Mouse (Mus musculus) intestine, embryonic 14.5 days (tissue): ENCODE results near the gene Rptor. TPM values are rescaled to one million over a fixed set of nuclear protein-coding genes. Genes with fewer than 3 reads are reported as not detected.

Experiments
- ATAC-seq: fragments of 200-750 bp; cut with Nextera tagmentation; replicated peaks from 2 replicates; pipeline ENCODE4 v1.8.0; 2017; ENCODE audit warnings: low read depth, moderate number of reproducible peaks, moderate TSS enrichment, moderate library complexity; ENCODE audit not compliant: low FRiP score, low TSS enrichment
- DNase-seq: peaks from one replicate; pipeline ENCODE4 v3.0.0-alpha.2; 2018; ENCODE audit warnings: low spot score
- H3K27ac ChIP-seq: fragments of 300-500 bp; sonication (generic); 2 replicates; pipeline ENCODE4 v1.5.1; 2014; ENCODE audit warnings: low read depth, mild to moderate bottlenecking, control low read depth
- H3K27me3 ChIP-seq: fragments of 300-500 bp; sonication (generic); replicated peaks from 2 replicates; pipeline ENCODE4 v1.6.1; 2014; ENCODE audit warnings: low read length, control low read depth; ENCODE audit not compliant: control insufficient read depth, insufficient read depth
- H3K36me3 ChIP-seq: fragments of 300-500 bp; sonication (generic); 2 replicates; pipeline ENCODE4 v1.6.1; 2014; ENCODE audit warnings: low read length, control low read depth; ENCODE audit not compliant: control insufficient read depth, insufficient read depth
- H3K4me1 ChIP-seq: fragments of 300-500 bp; sonication (generic); replicated peaks from 2 replicates; pipeline ENCODE4 v1.6.1; 2014; ENCODE audit warnings: low read length, control low read depth, mixed read lengths; ENCODE audit not compliant: control insufficient read depth, insufficient read depth
- H3K4me2 ChIP-seq: fragments of 300-500 bp; sonication (generic); 2 replicates; pipeline ENCODE4 v1.6.1; 2014; ENCODE audit warnings: low read length
- H3K4me3 ChIP-seq: fragments of 300-500 bp; sonication (generic); 2 replicates; pipeline ENCODE4 v1.5.1; 2014; ENCODE audit warnings: low read depth, low read length, control low read depth, mixed read lengths
- H3K9ac ChIP-seq: fragments of 300-500 bp; sonication (generic); 2 replicates; pipeline ENCODE4 v1.6.1; 2014; ENCODE audit warnings: mild to moderate bottlenecking, low read length
- H3K9me3 ChIP-seq: fragments of 300-500 bp; sonication (generic); 2 replicates; pipeline ENCODE4 v1.6.1; 2016; ENCODE audit warnings: low read length, control low read depth; ENCODE audit not compliant: control insufficient read depth
- WGBS: fragments of 180-500 bp; shearing (Covaris S2); extraction: QIAGEN DNeasy Blood & Tissue Kit; methylation state at CpG from one replicate; pipeline ENCODE4 v1.1.7; 2014; 5-methylcytosine and 5-hydroxymethylcytosine counted together
- polyA plus RNA-seq: library from polyadenylated mRNA; unstranded; fragments of >200 nt; fragmentation: Nextera tagmentation; extraction: Ambion mirVana; gene quantifications from 2 replicates; pipeline ENCODE4 v1.2.1, GENCODE M21; 2014

The Rptor gene
- polyA plus RNA-seq, 1 experiment from 2014 or later = 12.9 TPM

DNA sequence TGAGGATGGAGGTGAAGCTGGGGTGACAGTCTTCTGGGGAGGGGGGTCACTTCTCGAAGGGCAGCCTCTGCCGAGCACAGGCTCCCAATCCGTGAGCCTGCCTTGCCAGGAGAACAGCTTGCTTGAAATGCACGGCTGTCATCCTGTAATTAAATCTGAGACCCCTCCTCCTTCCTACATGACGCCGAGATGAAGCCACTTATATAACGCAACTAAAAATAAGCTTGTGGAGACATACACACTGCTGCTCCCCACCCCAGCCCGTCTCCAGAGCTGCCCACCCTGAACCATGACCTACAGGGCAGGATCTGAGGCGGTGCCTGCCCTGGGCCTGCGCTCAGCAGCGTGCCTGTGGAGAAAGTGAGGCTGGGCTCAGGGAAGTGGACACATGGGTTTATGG is 337.4 kb downstream of the Rptor start:
- Histone ChIP-seq H3K27me3 (no peaks in the 10 kb centered on the region), H3K36me3 (no peaks in the 10 kb centered on the region), H3K4me3 (no peak overlapping the region), H3K9ac (no peak overlapping the region), H3K4me1 (peaks cover 71% of the 10 kb centered on the region), H3K27ac (no peak overlapping the region), H3K9me3 (no peaks in the 10 kb centered on the region), H3K4me2 (no peak overlapping the region)
- ATAC-seq (no peak), DNase-seq (no peak)
- WGBS = 64% methylated on average over 11 of the region's 11 CpGs

DNA sequence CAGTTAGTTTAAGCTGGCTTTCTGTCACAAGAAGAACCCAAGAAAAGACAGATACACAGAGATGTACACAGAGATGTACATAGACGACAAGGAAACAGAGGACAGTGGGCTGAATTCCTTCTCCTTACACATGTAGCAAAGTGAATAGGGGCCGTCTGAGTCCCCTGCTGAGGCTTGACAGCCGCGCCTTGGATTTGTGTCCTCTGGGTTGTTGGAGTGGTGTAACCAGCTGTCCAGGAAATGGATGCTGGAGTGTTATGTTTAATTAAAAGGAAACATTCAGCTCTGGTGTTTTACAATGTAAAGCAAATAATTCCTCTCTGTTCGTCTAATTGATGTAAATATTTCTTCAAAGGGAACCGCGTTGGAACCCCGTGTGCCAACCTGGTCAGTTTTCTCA is 339.1 kb downstream of the Rptor start:
- Histone ChIP-seq H3K9me3 (no peaks in the 10 kb centered on the region), H3K4me1 (peaks cover 70% of the 10 kb centered on the region), H3K36me3 (no peaks in the 10 kb centered on the region), H3K4me3 (peak overlapping the region; percentile 64), H3K27ac (peak overlapping the region; percentile 82; the same call in 1 of the 2 replicates), H3K27me3 (no peaks in the 10 kb centered on the region), H3K4me2 (peak overlapping the region; percentile 62), H3K9ac (peak overlapping the region; percentile 53)
- DNase-seq (no peak), ATAC-seq (no peak)
- 6% methylated on average over 8 of the region's 8 CpGs for WGBS

DNA sequence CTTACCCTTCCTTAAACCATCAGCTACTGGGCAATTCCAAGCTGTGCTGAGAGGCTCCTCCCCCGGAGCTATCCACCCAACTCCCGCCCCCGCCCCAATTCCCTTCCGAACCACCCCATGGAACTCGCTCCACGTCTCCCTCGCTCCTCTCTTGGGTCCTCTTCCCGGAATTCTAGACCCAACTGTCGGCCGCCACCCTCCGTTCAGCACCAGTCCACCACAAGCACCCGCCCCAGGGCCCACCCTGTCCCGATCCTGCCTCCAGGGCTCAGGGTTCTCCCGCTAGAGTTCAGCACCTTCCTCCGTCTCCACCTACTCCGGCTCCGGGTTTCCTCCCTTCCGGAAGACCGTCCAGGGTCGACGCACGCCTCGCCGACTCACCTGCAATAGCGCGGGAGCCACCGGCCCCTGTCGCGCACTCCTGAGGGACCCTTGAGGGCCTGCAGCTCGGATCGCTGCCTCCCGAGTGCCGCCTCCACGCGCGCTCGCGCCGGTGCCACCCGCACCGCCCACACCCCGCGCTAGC is 339.6 kb downstream of the Rptor start:
- Histone ChIP-seq H3K4me2 (peak overlapping the region; percentile 62), H3K36me3 (no peaks in the 10 kb centered on the region), H3K27ac (peak overlapping the region; percentile 82), H3K4me1 (peaks cover 65% of the 10 kb centered on the region), H3K4me3 (peak overlapping the region; percentile 64), H3K27me3 (no peaks in the 10 kb centered on the region), H3K9me3 (no peaks in the 10 kb centered on the region), H3K9ac (peak overlapping the region; percentile 53)
- 0% methylated on average over 43 of the region's 43 CpGs for WGBS
- peak; percentile 75 for ATAC-seq
- DNase-seq = peak; percentile 89

DNA sequence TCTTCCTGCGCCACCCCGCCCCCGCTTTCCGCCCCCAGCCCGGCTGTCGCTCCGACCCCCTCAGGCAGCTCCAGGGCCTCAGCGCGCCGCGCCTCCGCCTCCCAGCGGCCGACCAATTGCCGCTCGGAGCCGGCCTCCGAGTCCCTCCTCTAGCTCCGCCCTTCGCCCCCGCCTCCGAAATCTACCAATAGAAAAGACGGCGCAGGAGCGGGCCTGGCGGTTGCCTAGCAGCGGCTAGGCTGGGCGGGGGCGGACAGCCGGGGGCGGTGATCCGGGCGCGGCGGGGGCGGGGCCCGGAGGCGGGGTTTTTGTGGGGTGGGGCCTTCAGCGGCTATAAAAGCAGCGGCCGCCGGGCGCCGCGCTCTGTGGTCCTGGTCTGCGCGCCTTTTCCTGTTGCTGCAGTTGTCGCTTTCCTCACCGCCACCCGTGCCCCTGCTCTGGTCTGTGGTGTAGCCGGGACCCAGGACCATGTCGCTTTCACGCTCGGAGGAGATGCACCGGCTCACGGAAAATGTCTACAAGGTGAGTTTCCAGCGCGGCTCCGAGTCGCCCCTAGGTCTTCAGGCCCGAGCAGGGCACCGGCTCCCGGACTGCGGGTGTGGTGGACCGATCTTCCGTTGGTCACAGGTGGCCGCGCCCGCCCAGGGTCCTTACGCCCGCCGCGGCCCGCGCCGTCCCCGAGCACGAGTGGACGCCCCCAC is 340.2 kb downstream of the Rptor start, which contains the start of gene Baiap2:
Baiap2 (plus strand) TSS at position 37 of the 701 bp plus-strand sequence.
- H3K9ac ChIP-seq = peak within 1 kb of the TSS; percentile 69
- peaks cover 59% of the 10 kb centered on the region for H3K4me1 ChIP-seq
- no peaks in the 10 kb centered on the region for H3K36me3 ChIP-seq
- ATAC-seq (peak; percentile 89), DNase-seq (peak; percentile 99)
- peak within 1 kb of the TSS; percentile 64 for H3K4me3 ChIP-seq
- under 1% methylated on average over 74 of the region's 79 CpGs for WGBS
- H3K9me3 ChIP-seq = no peaks in the 10 kb centered on the region
- H3K27ac ChIP-seq = peak within 1 kb of the TSS; percentile 82
- H3K27me3 ChIP-seq = no peaks in the 10 kb centered on the region
- peak within 1 kb of the TSS; percentile 70 for H3K4me2 ChIP-seq

DNA sequence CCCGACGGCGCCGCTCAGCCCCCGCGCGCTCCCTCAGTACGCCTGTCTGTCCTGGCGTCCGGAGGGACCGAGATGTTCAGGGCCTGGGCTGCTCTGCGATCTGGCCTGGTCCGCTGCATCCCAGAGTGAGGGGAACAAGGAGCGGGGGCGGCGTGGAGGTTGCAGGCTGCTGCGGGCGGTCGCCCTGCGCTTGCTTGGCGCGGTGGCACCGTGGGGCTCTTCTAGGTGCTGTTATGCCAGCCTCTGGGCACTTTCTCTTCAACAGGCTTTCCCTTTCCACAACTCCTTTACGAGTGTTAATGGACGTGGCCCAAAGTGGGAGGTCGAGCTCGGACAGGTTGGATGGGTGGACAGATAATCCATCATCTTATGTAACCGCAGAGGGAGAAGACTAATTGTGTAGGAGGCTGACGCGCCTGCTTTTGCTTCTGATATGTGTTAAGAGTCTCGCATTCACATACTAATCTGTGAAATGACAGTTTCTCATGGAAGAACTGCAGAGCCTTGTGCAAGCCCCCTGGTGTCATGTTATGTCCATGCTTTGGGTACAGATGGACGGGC is 340.8 kb downstream of the Rptor start:
- Histone ChIP-seq H3K4me2 (peak overlapping the region; percentile 70), H3K27ac (peak overlapping the region; percentile 40; the same call in 1 of the 2 replicates), H3K9me3 (no peaks in the 10 kb centered on the region), H3K4me1 (peaks cover 53% of the 10 kb centered on the region), H3K27me3 (no peaks in the 10 kb centered on the region), H3K9ac (peak overlapping the region; percentile 69), H3K4me3 (peak overlapping the region; percentile 58), H3K36me3 (no peaks in the 10 kb centered on the region)
- peak; percentile 30 for ATAC-seq
- WGBS = 2% methylated on average over 32 of the region's 32 CpGs
- DNase-seq = peak; percentile 73

DNA sequence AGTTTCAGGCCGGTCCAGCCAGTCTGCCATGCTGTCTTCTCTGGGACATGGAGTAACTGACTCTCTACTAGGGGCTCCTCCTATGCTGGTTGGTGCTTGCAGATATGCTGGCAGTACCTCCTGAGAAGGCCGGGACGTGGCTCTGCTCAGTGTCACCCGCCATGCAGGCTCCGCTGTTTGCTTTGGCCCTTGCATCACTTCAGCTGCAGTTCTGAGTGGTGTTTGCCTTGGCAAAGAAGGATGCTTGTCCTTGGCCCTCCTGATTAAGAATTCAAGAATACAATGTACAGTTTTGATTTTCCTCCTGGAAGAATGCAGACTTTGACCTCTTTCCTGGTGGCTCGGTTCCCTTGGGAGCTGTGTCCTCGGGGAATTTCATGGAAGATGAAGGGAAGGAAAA is 342.6 kb downstream of the Rptor start:
- Histone ChIP-seq H3K4me3 (no peak overlapping the region), H3K4me1 (peaks cover 34% of the 10 kb centered on the region), H3K4me2 (no peak overlapping the region), H3K9ac (no peak overlapping the region), H3K27me3 (no peaks in the 10 kb centered on the region), H3K36me3 (no peaks in the 10 kb centered on the region), H3K27ac (no peak overlapping the region), H3K9me3 (no peaks in the 10 kb centered on the region)
- DNase-seq (no peak), ATAC-seq (no peak)
- 68% methylated on average over 7 of the region's 7 CpGs for WGBS

DNA sequence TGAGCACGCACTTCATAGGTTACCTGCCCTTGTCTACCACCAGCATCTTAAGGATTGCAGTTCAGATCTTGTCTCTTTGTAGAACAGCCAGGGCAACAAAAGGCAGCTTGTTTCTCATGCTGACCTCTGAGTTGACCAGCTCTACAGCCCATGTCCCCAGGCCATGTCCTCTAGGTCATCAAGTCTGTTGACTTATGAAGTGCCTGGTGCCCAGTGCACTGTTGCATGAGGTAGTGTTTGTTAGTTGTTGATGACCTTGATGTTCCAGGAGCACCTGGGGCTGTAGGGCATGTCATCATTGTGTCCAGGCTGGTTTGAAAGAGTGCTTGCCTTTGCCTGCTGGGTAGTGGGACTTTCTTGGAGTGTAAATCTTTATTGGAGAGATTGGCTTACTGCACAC is 344.7 kb downstream of the Rptor start:
- Histone ChIP-seq H3K4me2 (no peak overlapping the region), H3K27ac (no peak overlapping the region), H3K27me3 (no peaks in the 10 kb centered on the region), H3K36me3 (no peaks in the 10 kb centered on the region), H3K4me1 (peaks cover 22% of the 10 kb centered on the region), H3K9me3 (no peaks in the 10 kb centered on the region), H3K9ac (no peak overlapping the region), H3K4me3 (no peak overlapping the region)
- ATAC-seq (no peak), DNase-seq (no peak)
- WGBS = 95% methylated on average over 1 of the region's 1 CpGs

DNA sequence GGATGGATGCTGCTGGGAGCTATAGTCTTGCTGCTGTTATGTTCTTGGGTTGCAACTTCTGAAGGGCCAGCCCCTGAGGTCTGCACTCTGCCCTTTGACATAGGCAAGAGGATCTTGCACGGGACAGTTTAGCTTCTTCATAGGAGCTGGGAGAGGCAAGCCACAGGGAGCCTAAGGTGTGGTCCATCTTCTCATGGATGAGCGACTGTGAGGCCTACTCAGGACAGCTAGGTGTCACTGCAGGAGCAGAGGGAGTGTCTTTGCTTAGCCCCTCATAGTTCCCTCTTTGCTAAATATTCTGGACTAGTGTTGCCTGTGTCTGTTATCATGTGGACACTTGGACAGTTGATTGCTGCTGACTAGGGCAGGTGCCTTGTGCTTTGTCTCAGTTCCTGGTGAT is 345.2 kb downstream of the Rptor start:
- H3K27ac ChIP-seq = no peak overlapping the region
- ATAC-seq (no peak), DNase-seq (no peak)
- H3K4me2 ChIP-seq = no peak overlapping the region
- 50% methylated on average over 2 of the region's 2 CpGs for WGBS
- no peak overlapping the region for H3K9ac ChIP-seq
- H3K4me1 ChIP-seq = peaks cover 27% of the 10 kb centered on the region
- H3K9me3 ChIP-seq = no peaks in the 10 kb centered on the region
- H3K4me3 ChIP-seq = no peak overlapping the region
- no peaks in the 10 kb centered on the region for H3K27me3 ChIP-seq
- H3K36me3 ChIP-seq = no peaks in the 10 kb centered on the region
